Mouse (Mus musculus): Measurements from ENCODE around the gene Brpf3. TPM values are rescaled to one million over a fixed set of nuclear protein-coding genes. Genes with fewer than 3 reads are reported as not detected.
A peak's percentile ranks its signal among the peaks of the same experiment; 100 is the strongest.

Brpf3 gene
- polyA plus RNA-seq (2012): 88.3 and 88.4 TPM in 2 replicates

- peaks cover 60% of the 10 kb centered on the region for H3K4me1 ChIP-seq (ENCODE audit: control insufficient read depth)
- peaks cover 10% of the 10 kb centered on the region for H3K27me3 ChIP-seq (ENCODE audit: control insufficient read depth)
- no peak for TF ChIP-seq GATA1 (IDR thresholded peaks at IDR 0.05; ENCODE audit: low read length)
- no peak for TF ChIP-seq TAL1 (IDR thresholded peaks at IDR 0.05; ENCODE audit: low read length)
- peaks cover 38% of the 10 kb centered on the region for H3K36me3 ChIP-seq (ENCODE audit: control insufficient read depth)
- H3K9me3 ChIP-seq (ENCODE audit: control insufficient read depth, low read length): peaks cover 20% of the 10 kb centered on the region
- H3K4me3 ChIP-seq (replicated peaks): peak within 1 kb of the TSS; percentile 76
Measured at GRCm38 (mm10) chr17:28800671-28801412, at the start of gene Brpf3. Brpf3 (plus strand) TSS chr17:28801090.

GRCm38 (mm10) chr17:28756447-28756846 is 44.4 kb upstream of the Brpf3 start:
- TF ChIP-seq GATA1 (IDR thresholded peaks at IDR 0.05; ENCODE audit: low read length) (no peak), TAL1 (IDR thresholded peaks at IDR 0.05; ENCODE audit: low read length) (no peak)
- H3K27me3 ChIP-seq (ENCODE audit: control insufficient read depth): peaks cover 3% of the 10 kb centered on the region; the same call in 1 of the 2 replicates
- no peaks in the 10 kb centered on the region for H3K36me3 ChIP-seq (ENCODE audit: control insufficient read depth)
- H3K4me1 ChIP-seq (ENCODE audit: control insufficient read depth): peaks cover 5% of the 10 kb centered on the region
- no peak overlapping the region for H3K4me3 ChIP-seq (replicated peaks)
- no peaks in the 10 kb centered on the region for H3K9me3 ChIP-seq (ENCODE audit: control insufficient read depth, low read length)

GRCm38 (mm10) chr17:28757470-28757869 is 43.4 kb upstream of the Brpf3 start:
- Histone ChIP-seq H3K27me3 (ENCODE audit: control insufficient read depth) (peaks cover 3% of the 10 kb centered on the region; the same call in 1 of the 2 replicates), H3K4me3 (replicated peaks) (no peak overlapping the region), H3K4me1 (ENCODE audit: control insufficient read depth) (peaks cover 5% of the 10 kb centered on the region), H3K36me3 (ENCODE audit: control insufficient read depth) (no peaks in the 10 kb centered on the region), H3K9me3 (ENCODE audit: control insufficient read depth, low read length) (no peaks in the 10 kb centered on the region)
- TF ChIP-seq GATA1 (IDR thresholded peaks at IDR 0.05; ENCODE audit: low read length): no peak
- TF ChIP-seq TAL1 (IDR thresholded peaks at IDR 0.05; ENCODE audit: low read length): no peak

GRCm38 (mm10) chr17:28760736-28761312 is 40.1 kb upstream of the Brpf3 start:
- TF ChIP-seq GATA1 (IDR thresholded peaks at IDR 0.05; ENCODE audit: low read length): no peak
- TF ChIP-seq TAL1 (IDR thresholded peaks at IDR 0.05; ENCODE audit: low read length): no peak
- H3K36me3 ChIP-seq (ENCODE audit: control insufficient read depth): no peaks in the 10 kb centered on the region
- no peaks in the 10 kb centered on the region for H3K9me3 ChIP-seq (ENCODE audit: control insufficient read depth, low read length)
- peaks cover 5% of the 10 kb centered on the region for H3K4me1 ChIP-seq (ENCODE audit: control insufficient read depth)
- peaks cover 12% of the 10 kb centered on the region for H3K27me3 ChIP-seq (ENCODE audit: control insufficient read depth)
- no peak overlapping the region for H3K4me3 ChIP-seq (replicated peaks)

GRCm38 (mm10) chr17:28761871-28762270 is 39.0 kb upstream of the Brpf3 start:
- no peaks in the 10 kb centered on the region for H3K36me3 ChIP-seq (ENCODE audit: control insufficient read depth)
- H3K4me1 ChIP-seq (ENCODE audit: control insufficient read depth): peaks cover 5% of the 10 kb centered on the region
- no peaks in the 10 kb centered on the region for H3K9me3 ChIP-seq (ENCODE audit: control insufficient read depth, low read length)
- no peak overlapping the region for H3K4me3 ChIP-seq (replicated peaks)
- peaks cover 21% of the 10 kb centered on the region for H3K27me3 ChIP-seq (ENCODE audit: control insufficient read depth)
- TF ChIP-seq TAL1 (IDR thresholded peaks at IDR 0.05; ENCODE audit: low read length): no peak
- no peak for TF ChIP-seq GATA1 (IDR thresholded peaks at IDR 0.05; ENCODE audit: low read length)

- peaks cover 11% of the 10 kb centered on the region for H3K4me1 ChIP-seq (ENCODE audit: control insufficient read depth)
- H3K9me3 ChIP-seq (ENCODE audit: control insufficient read depth, low read length): no peaks in the 10 kb centered on the region; the same call in 1 of the 2 replicates
- no peaks in the 10 kb centered on the region for H3K36me3 ChIP-seq (ENCODE audit: control insufficient read depth)
- peaks cover 60% of the 10 kb centered on the region for H3K27me3 ChIP-seq (ENCODE audit: control insufficient read depth)
- no peak overlapping the region for H3K4me3 ChIP-seq (replicated peaks)
- TF ChIP-seq TAL1 (IDR thresholded peaks at IDR 0.05; ENCODE audit: low read length): no peak
- TF ChIP-seq GATA1 (IDR thresholded peaks at IDR 0.05; ENCODE audit: low read length): no peak
Measured at GRCm38 (mm10) chr17:28766203-28766602, 34.7 kb upstream of the Brpf3 start.

GRCm38 (mm10) chr17:28766781-28767515 is 33.9 kb upstream of the Brpf3 start:
- Histone ChIP-seq H3K27me3 (ENCODE audit: control insufficient read depth) (peaks cover 67% of the 10 kb centered on the region), H3K4me3 (replicated peaks) (no peak overlapping the region), H3K9me3 (ENCODE audit: control insufficient read depth, low read length) (no peaks in the 10 kb centered on the region; the same call in 1 of the 2 replicates), H3K36me3 (ENCODE audit: control insufficient read depth) (no peaks in the 10 kb centered on the region), H3K4me1 (ENCODE audit: control insufficient read depth) (peaks cover 11% of the 10 kb centered on the region)
- TF ChIP-seq TAL1 (IDR thresholded peaks at IDR 0.05; ENCODE audit: low read length) (no peak), GATA1 (IDR thresholded peaks at IDR 0.05; ENCODE audit: low read length) (no peak)

GRCm38 (mm10) chr17:28769121-28769874 is 31.6 kb upstream of the Brpf3 start, which contains the start of gene Mapk13:
Mapk13 (plus strand) TSS chr17:28769297.
- Histone ChIP-seq H3K9me3 (ENCODE audit: control insufficient read depth, low read length) (peaks cover 5% of the 10 kb centered on the region), H3K36me3 (ENCODE audit: control insufficient read depth) (no peaks in the 10 kb centered on the region), H3K4me3 (replicated peaks) (peak within 1 kb of the TSS; percentile 32), H3K27me3 (ENCODE audit: control insufficient read depth) (peaks cover 70% of the 10 kb centered on the region), H3K4me1 (ENCODE audit: control insufficient read depth) (peaks cover 11% of the 10 kb centered on the region)
- TF ChIP-seq TAL1 (IDR thresholded peaks at IDR 0.05; ENCODE audit: low read length) (no peak), GATA1 (IDR thresholded peaks at IDR 0.05; ENCODE audit: low read length) (no peak)
